Comparison of ENCODE assay signal across 14 mouse cellular contexts in the genomic region with DNA sequence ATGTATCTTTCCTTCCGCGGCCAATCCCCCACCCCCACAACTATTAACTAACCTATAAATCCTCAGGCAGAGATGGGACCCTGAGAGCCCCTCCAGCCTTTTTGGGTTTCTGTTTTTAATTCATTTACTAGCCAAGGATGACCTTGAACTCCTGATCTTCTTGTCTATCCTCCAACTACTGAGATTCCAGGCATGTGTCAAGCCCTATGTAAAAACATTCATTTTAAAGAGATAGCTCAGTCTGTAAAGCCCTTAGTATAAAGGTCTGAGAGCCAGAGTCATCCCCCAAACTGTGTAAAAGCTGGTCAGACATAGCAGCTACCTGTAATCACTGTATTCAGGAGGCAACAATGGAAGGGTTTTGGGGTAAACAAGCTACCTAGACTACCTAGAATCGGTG. TPM values are rescaled to one million over a fixed set of nuclear protein-coding genes. Genes with fewer than 3 reads are reported as not detected.
DNase-seq lines count a peak whose midpoint lies in the region; ATAC-seq and TF ChIP-seq lines count a peak whose summit lies in the region.
"Had no signal": no experiment of that assay in that cellular context is flagged by ENCODE, and none has a peak within 500 bp of the region (broad histone marks: within the 10 kb centered on the region; RNA-seq: fewer than 3 reads in every experiment).

No protein-coding gene starts in this region.

- intact Hi-C loops in gastrocnemius, adult 2 months (cut with DNase I): no loop called here
- intact Hi-C loops in gastrocnemius, postnatal 36 days (cut with DNase I): no loop called here
- intact Hi-C loops in left cerebral cortex, adult 2 months (cut with DNase I): no loop called here

- no peaks in the 10 kb centered on the region for H3K4me1 ChIP-seq in intestine, postnatal 0 days (replicated peaks; ENCODE audit: control insufficient read depth, insufficient read depth, low read length)
- peaks cover 4% of the 10 kb centered on the region; the same call in 1 of the 2 replicates for H3K4me1 ChIP-seq in intestine, embryonic 15.5 days (replicated peaks)
- no peaks in the 10 kb centered on the region; the same call in 1 of the 2 replicates for H3K4me1 ChIP-seq in liver, embryonic 15.5 days (replicated peaks)
- no peaks in the 10 kb centered on the region for H3K4me1 ChIP-seq in liver, embryonic 11.5 days (replicated peaks; ENCODE audit: control insufficient read depth, insufficient read depth, low read length)
- peaks cover 4% of the 10 kb centered on the region for H3K4me1 ChIP-seq in bone marrow, adult 2 months (ENCODE audit: control insufficient read depth, insufficient read depth, low read length)

- H3K4me2 ChIP-seq in intestine, postnatal 0 days (replicated peaks; ENCODE audit: low read depth): peak overlapping the region; percentile 75
- no peak overlapping the region for H3K4me2 ChIP-seq in intestine, embryonic 15.5 days (replicated peaks)
- peak overlapping the region; percentile 25; the same call in 1 of the 2 replicates for H3K4me2 ChIP-seq in liver, embryonic 15.5 days
- no peak overlapping the region for H3K4me2 ChIP-seq in liver, embryonic 11.5 days

- H3K4me3 ChIP-seq in gastrocnemius, adult 2 months: peak overlapping the region; percentile 83
- H3K4me3 ChIP-seq in intestine, postnatal 0 days (ENCODE audit: low read depth, low read length): no peak overlapping the region
- no peak overlapping the region for H3K4me3 ChIP-seq in intestine, embryonic 15.5 days (replicated peaks)
- H3K4me3 ChIP-seq in liver, embryonic 15.5 days (replicated peaks): peak overlapping the region; percentile 58; the same call in 1 of the 2 replicates
- H3K4me3 ChIP-seq in liver, embryonic 11.5 days (ENCODE audit: low read depth, low read length): no peak overlapping the region
- peak overlapping the region; percentile 7 for H3K4me3 ChIP-seq in bone marrow, adult 2 months (replicated peaks; ENCODE audit: control insufficient read depth, low read depth, low read length)
- H3K4me3 ChIP-seq in left cerebral cortex, adult 2 months: no peak overlapping the region

- WGBS in intestine, postnatal 0 days: 82% methylated on average over 3 of the region's 3 CpGs
- WGBS in intestine, embryonic 15.5 days: 80% methylated on average over 3 of the region's 3 CpGs
- WGBS in liver, embryonic 15.5 days (ENCODE audit: insufficient replicate concordance): 57% methylated on average over 3 of the region's 3 CpGs
- whole genome bisulfite sequencing in liver, embryonic 11.5 days: 65% methylated on average over 3 of the region's 3 CpGs
- WGBS in bone marrow, adult 2 months: 77% methylated on average over 3 of the region's 3 CpGs

- H3K9me3 ChIP-seq in intestine, postnatal 0 days (ENCODE audit: control insufficient read depth): no peaks in the 10 kb centered on the region
- no peaks in the 10 kb centered on the region for H3K9me3 ChIP-seq in intestine, embryonic 15.5 days
- H3K9me3 ChIP-seq in liver, embryonic 15.5 days (replicated peaks): no peaks in the 10 kb centered on the region
- H3K9me3 ChIP-seq in liver, embryonic 11.5 days (ENCODE audit: control insufficient read depth, low read length): no peaks in the 10 kb centered on the region

- no peaks in the 10 kb centered on the region for H3K36me3 ChIP-seq in intestine, postnatal 0 days (ENCODE audit: control insufficient read depth, insufficient read depth)
- no peaks in the 10 kb centered on the region for H3K36me3 ChIP-seq in intestine, embryonic 15.5 days
- H3K36me3 ChIP-seq in liver, embryonic 15.5 days (replicated peaks): no peaks in the 10 kb centered on the region
- no peaks in the 10 kb centered on the region for H3K36me3 ChIP-seq in liver, embryonic 11.5 days (ENCODE audit: control insufficient read depth, insufficient read depth, low read length)

- H3K27me3 ChIP-seq in intestine, postnatal 0 days (replicated peaks; ENCODE audit: control insufficient read depth, insufficient read depth, low read length): no peaks in the 10 kb centered on the region
- H3K27me3 ChIP-seq in intestine, embryonic 15.5 days (replicated peaks): no peaks in the 10 kb centered on the region
- peaks cover 12% of the 10 kb centered on the region for H3K27me3 ChIP-seq in liver, embryonic 15.5 days
- peaks cover 6% of the 10 kb centered on the region; the same call in 1 of the 2 replicates for H3K27me3 ChIP-seq in liver, embryonic 11.5 days (replicated peaks; ENCODE audit: control insufficient read depth, insufficient read depth, low read length)

- TF ChIP-seq POLR2A in bone marrow, adult 2 months (IDR thresholded peaks at IDR 0.05; ENCODE audit: borderline replicate concordance, control insufficient read depth, low read depth, low read length): no peak

- no peak for ATAC-seq in intestine, postnatal 0 days
- ATAC-seq in intestine, embryonic 15.5 days: no peak
- no peak for ATAC-seq in liver, embryonic 15.5 days (ENCODE audit: insufficient read depth)
- ATAC-seq in liver, embryonic 11.5 days (replicated peaks; ENCODE audit: low FRiP score): no peak
- ATAC-seq: hindbrain, postnatal 0 days had no signal

- no peak for TF ChIP-seq CTCF in gastrocnemius, adult 2 months (IDR thresholded peaks at IDR 0.05)
- TF ChIP-seq CTCF in intestine, postnatal 0 days (IDR thresholded peaks at IDR 0.05; ENCODE audit: low read depth): no peak
- TF ChIP-seq CTCF in bone marrow, adult 2 months (IDR thresholded peaks at IDR 0.05; ENCODE audit: control insufficient read depth, insufficient read depth, low read length): no peak
- TF ChIP-seq CTCF in left cerebral cortex, adult 2 months (IDR thresholded peaks at IDR 0.05): no peak

- H3K27ac ChIP-seq in gastrocnemius, adult 2 months: no peak overlapping the region
- no peak overlapping the region for H3K27ac ChIP-seq in intestine, postnatal 0 days (ENCODE audit: low read depth, low read length)
- H3K27ac ChIP-seq in intestine, embryonic 15.5 days: no peak overlapping the region
- H3K27ac ChIP-seq in liver, embryonic 15.5 days (replicated peaks): no peak overlapping the region
- no peak overlapping the region for H3K27ac ChIP-seq in liver, embryonic 11.5 days (ENCODE audit: low read depth, low read length)
- H3K27ac ChIP-seq in bone marrow, adult 2 months (ENCODE audit: control insufficient read depth, insufficient read depth, low read depth, low read length, poor library complexity): no peak overlapping the region
- no peak overlapping the region for H3K27ac ChIP-seq in left cerebral cortex, adult 2 months
- H3K27ac ChIP-seq: hindbrain, postnatal 0 days had no signal

- H3K9ac ChIP-seq in intestine, postnatal 0 days (ENCODE audit: low read depth, low read length): no peak overlapping the region
- H3K9ac ChIP-seq in intestine, embryonic 15.5 days: no peak overlapping the region
- no peak overlapping the region for H3K9ac ChIP-seq in liver, embryonic 15.5 days
- no peak overlapping the region for H3K9ac ChIP-seq in liver, embryonic 11.5 days (ENCODE audit: low read depth, low read length)

- no peak for DNase-seq in gastrocnemius, adult 2 months
- no peak for DNase-seq in gastrocnemius, postnatal 36 days
- no peak for DNase-seq in liver, embryonic 11.5 days (ENCODE audit: low spot score)
- no peak for DNase-seq in left cerebral cortex, adult 2 months (ENCODE audit: extremely low spot score in 1 of 2, low spot score in 2 of 2)
- DNase-seq: cerebellum, adult 11-12 months; cerebellum, postnatal 25 days; gastrocnemius, postnatal 14 days; heart, postnatal 36 days; right cerebral cortex, adult 18-20 months had no signal

RNA-seq across cellular contexts. Expression of gene Ctsh, which starts 2.0 kb away (rescaled TPM):
- 10 to 100 TPM in 1 of 2 experiments, 1 to 10 TPM in 1; 9.9 to 13.5 TPM for total RNA-seq in gastrocnemius, adult 2 months (2021)
- 10 to 100 TPM; 12.2 to 13.2 TPM for total RNA-seq in gastrocnemius, postnatal 36 days (2021)
- polyA plus RNA-seq in intestine, postnatal 0 days (2015; fragmentation: Nextera tagmentation; extraction: Ambion mirVana): 305 and 311 TPM in 2 replicates
- 42.4 and 51.4 TPM in 2 replicates for polyA plus RNA-seq in intestine, embryonic 15.5 days (2015; fragmentation: Nextera tagmentation; extraction: Ambion mirVana)
- 123 and 132 TPM in 2 replicates for polyA plus RNA-seq in liver, embryonic 15.5 days (2015; fragmentation: Nextera tagmentation; extraction: Ambion mirVana)
- 19.1 and 22.7 TPM in 2 replicates for polyA plus RNA-seq in liver, embryonic 11.5 days (2014; fragmentation: Nextera tagmentation; extraction: Ambion mirVana)
- 27.7 and 112 TPM in 2 replicates for polyA plus RNA-seq in bone marrow, adult 2 months (2011; ENCODE audit: insufficient read depth, insufficient read length, low replicate concordance, missing spikeins)
- 10 to 100 TPM; 14.1 to 18.9 TPM for total RNA-seq in left cerebral cortex, adult 2 months (2021)

RNA-seq across cellular contexts. Expression of gene Morf4l1, which starts 58.7 kb away (rescaled TPM):
- 100 to 1,000 TPM; 189 to 208 TPM for total RNA-seq in gastrocnemius, adult 2 months (2021)
- 100 to 1,000 TPM; 167 to 169 TPM for total RNA-seq in gastrocnemius, postnatal 36 days (2021)
- 215 and 227 TPM in 2 replicates for polyA plus RNA-seq in intestine, postnatal 0 days (2015; fragmentation: Nextera tagmentation; extraction: Ambion mirVana)
- 315 and 344 TPM in 2 replicates for polyA plus RNA-seq in intestine, embryonic 15.5 days (2015; fragmentation: Nextera tagmentation; extraction: Ambion mirVana)
- 104 and 108 TPM in 2 replicates for polyA plus RNA-seq in liver, embryonic 15.5 days (2015; fragmentation: Nextera tagmentation; extraction: Ambion mirVana)
- 284 and 303 TPM in 2 replicates for polyA plus RNA-seq in liver, embryonic 11.5 days (2014; fragmentation: Nextera tagmentation; extraction: Ambion mirVana)
- 129 and 177 TPM in 2 replicates for polyA plus RNA-seq in bone marrow, adult 2 months (2011; ENCODE audit: insufficient read depth, insufficient read length, low replicate concordance, missing spikeins)
- total RNA-seq in left cerebral cortex, adult 2 months (2021): 100 to 1,000 TPM; 422 to 465 TPM

Comparison
In these comparisons a context has a peak if more than half of its experiments do, and no peak if none do; other contexts are left out.
1. H3K4me3 ChIP-seq: peak in gastrocnemius, adult 2 months (single experiment), liver, embryonic 15.5 days (single experiment) and bone marrow, adult 2 months (single experiment); none in intestine, postnatal 0 days (single experiment), intestine, embryonic 15.5 days (single experiment), liver, embryonic 11.5 days (single experiment) and left cerebral cortex, adult 2 months (single experiment).
2. H3K4me2 ChIP-seq: peak in intestine, postnatal 0 days (single experiment) and liver, embryonic 15.5 days (single experiment); none in intestine, embryonic 15.5 days (single experiment) and liver, embryonic 11.5 days (single experiment).